Mouse (Mus musculus) adrenal gland, adult 2 months (tissue): ENCODE measurements around the gene Ak4. TPM values are rescaled to one million over a fixed set of nuclear protein-coding genes. Genes with fewer than 3 reads are reported as not detected.
"Not testable (repeated sequence)": the region's sequence is repeated elsewhere in the genome, so short reads cannot be mapped to it uniquely, and the experiment has no call there.

Experiments used
- DNase-seq: peaks from one replicate; pipeline ENCODE4 v3.0.0; 2021
- polyA plus RNA-seq: library from polyadenylated mRNA; depleted of rRNA; stranded (reverse); fragments of >200 nt; gene quantifications from 2 replicates; pipeline ENCODE4 v1.2.3, GENCODE M21; 2012
- total RNA-seq, 2 experiments: library from RNA; stranded (reverse); gene quantifications; 2 replicates each; pipeline ENCODE4 v1.2.3; 2021

Ak4 gene
- total and polyA plus RNA-seq, 3 experiments: 5.0 to 6.2 (median 5.9) TPM

- no peak for DNase-seq
These were observed 4.5 kb downstream of the Ak4 start for GRCm38 (mm10) chr4:101423571-101423970.

GRCm38 (mm10) chr4:101424495-101424894 lies 5.4 kb downstream of the Ak4 start:
- DNase-seq: no peak

GRCm38 (mm10) chr4:101425119-101425518 lies 6.0 kb downstream of the Ak4 start:
- no peak for DNase-seq

GRCm38 (mm10) chr4:101425666-101426065 lies 6.6 kb downstream of the Ak4 start:
- no peak for DNase-seq

GRCm38 (mm10) chr4:101426566-101426965 lies 7.5 kb downstream of the Ak4 start:
- no peak for DNase-seq

- no peak for DNase-seq
These were observed 9.0 kb downstream of the Ak4 start for GRCm38 (mm10) chr4:101427886-101428680.

- DNase-seq: no peak
These were observed 10.0 kb downstream of the Ak4 start for GRCm38 (mm10) chr4:101429073-101429472.

- no peak for DNase-seq
These were observed 10.9 kb downstream of the Ak4 start for GRCm38 (mm10) chr4:101430000-101430399.

GRCm38 (mm10) chr4:101436761-101437512 lies 17.9 kb downstream of the Ak4 start:
- no peak for DNase-seq

- DNase-seq: no peak
These were observed 19.2 kb downstream of the Ak4 start for GRCm38 (mm10) chr4:101438271-101438670.

- DNase-seq: peak; percentile 66
These were observed 20.8 kb downstream of the Ak4 start for GRCm38 (mm10) chr4:101439738-101440389.

- peak; percentile 46 for DNase-seq
These were observed 23.7 kb downstream of the Ak4 start for GRCm38 (mm10) chr4:101442791-101443190.

- DNase-seq: no peak
These were observed 24.4 kb downstream of the Ak4 start for GRCm38 (mm10) chr4:101443419-101443991.

GRCm38 (mm10) chr4:101445660-101446059 lies 26.6 kb downstream of the Ak4 start:
- no peak for DNase-seq

GRCm38 (mm10) chr4:101446606-101447005 lies 27.5 kb downstream of the Ak4 start:
- DNase-seq: not testable (repeated sequence)

GRCm38 (mm10) chr4:101448701-101449100 lies 29.6 kb downstream of the Ak4 start:
- DNase-seq: no peak

- DNase-seq: no peak
These were observed 30.3 kb downstream of the Ak4 start for GRCm38 (mm10) chr4:101449344-101449743.

- DNase-seq: no peak
These were observed 31.2 kb downstream of the Ak4 start for GRCm38 (mm10) chr4:101450150-101450780.

GRCm38 (mm10) chr4:101451089-101451488 lies 32.0 kb downstream of the Ak4 start:
- no peak for DNase-seq

- no peak for DNase-seq
These were observed 33.8 kb downstream of the Ak4 start for GRCm38 (mm10) chr4:101452829-101453228.

GRCm38 (mm10) chr4:101457176-101457575 lies 38.1 kb downstream of the Ak4 start:
- DNase-seq: no peak

GRCm38 (mm10) chr4:101458341-101458740 lies 39.3 kb downstream of the Ak4 start:
- peak; percentile 41 for DNase-seq
